Mouse (Mus musculus) olfactory bulb, adult 2 months (tissue): ENCODE results near the gene Vezt.

Experiments
- CTCF ChIP-seq: fragments of 200-500 bp; IDR thresholded peaks from 2 replicates; pipeline ENCODE4 v1.5.1; 2012; ENCODE audit warnings: low read depth, mild to moderate bottlenecking, low read length, moderate library complexity; ENCODE audit not compliant: insufficient read depth
- POLR2A ChIP-seq: fragments of 200-500 bp; IDR thresholded peaks from 2 replicates; pipeline ENCODE4 v1.6.1; 2012; ENCODE audit warnings: mild to moderate bottlenecking, low read depth, low read length, moderate library complexity; ENCODE audit not compliant: insufficient read depth

DNA sequence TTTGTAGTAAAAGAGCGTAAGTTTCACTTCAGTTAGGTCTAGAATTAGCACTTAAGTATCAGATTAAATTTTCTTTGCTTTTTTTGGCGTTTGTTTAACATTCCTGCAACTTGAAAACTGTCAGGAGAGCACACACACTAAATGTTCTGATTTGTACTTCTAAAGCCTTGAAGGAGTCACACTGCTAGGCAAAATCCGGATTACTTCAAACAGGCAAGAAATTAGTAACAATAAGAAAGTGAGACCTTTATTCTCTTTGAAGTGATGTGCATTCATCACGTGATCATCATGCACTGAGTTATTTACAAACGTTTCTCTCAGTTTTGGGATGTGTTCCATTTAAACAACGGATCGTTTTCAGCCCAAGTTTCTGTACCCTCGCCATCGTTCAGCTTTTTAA, 1.6 kb upstream of the Vezt start:
- TF ChIP-seq POLR2A: no peak
- no peak for TF ChIP-seq CTCF
